Mouse (Mus musculus) cerebellum, adult 11 months (tissue): ENCODE measurements around the gene Shank2.
A peak's percentile ranks its signal among the peaks of the same experiment; 100 is the strongest.

ENCODE experiments used
- DNase-seq: peaks from one replicate; pipeline ENCODE4 v3.0.0; 2022

Shank2 gene

GRCm38 (mm10) chr7:144378254-144378653 is 376.5 kb downstream of the Shank2 start:
- no peak for DNase-seq

- DNase-seq = no peak
Measured at GRCm38 (mm10) chr7:144379243-144379884, 377.6 kb downstream of the Shank2 start.

DNA sequence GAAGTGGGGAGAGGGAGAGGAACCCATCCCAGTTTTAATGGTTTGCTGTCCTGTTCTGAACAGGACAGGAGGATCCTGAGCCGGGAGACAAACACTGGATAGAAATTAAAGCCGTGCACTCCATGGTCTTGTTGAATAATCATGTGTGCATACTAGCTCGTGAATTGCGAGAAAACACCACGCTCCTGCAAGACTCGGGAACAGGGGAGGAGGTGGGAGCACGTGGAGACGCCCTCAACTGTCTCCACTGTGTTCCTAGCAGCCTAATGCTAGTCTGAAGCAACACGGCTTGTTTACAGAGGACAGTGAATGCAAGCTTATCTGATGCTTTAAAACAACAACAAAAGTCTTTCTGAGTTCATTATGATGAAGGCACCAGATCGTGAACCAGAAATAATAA is 379.9 kb downstream of the Shank2 start:
- no peak for DNase-seq

GRCm38 (mm10) chr7:144387537-144387936 is 385.8 kb downstream of the Shank2 start:
- DNase-seq = no peak

- no peak for DNase-seq
Measured at GRCm38 (mm10) chr7:144389704-144390103, 388.0 kb downstream of the Shank2 start.

- no peak for DNase-seq
Measured at GRCm38 (mm10) chr7:144390676-144391075, 388.9 kb downstream of the Shank2 start.

- DNase-seq = no peak
Measured at GRCm38 (mm10) chr7:144391727-144392126, 390.0 kb downstream of the Shank2 start.

GRCm38 (mm10) chr7:144402492-144402891 is 400.8 kb downstream of the Shank2 start:
- no peak for DNase-seq

DNA sequence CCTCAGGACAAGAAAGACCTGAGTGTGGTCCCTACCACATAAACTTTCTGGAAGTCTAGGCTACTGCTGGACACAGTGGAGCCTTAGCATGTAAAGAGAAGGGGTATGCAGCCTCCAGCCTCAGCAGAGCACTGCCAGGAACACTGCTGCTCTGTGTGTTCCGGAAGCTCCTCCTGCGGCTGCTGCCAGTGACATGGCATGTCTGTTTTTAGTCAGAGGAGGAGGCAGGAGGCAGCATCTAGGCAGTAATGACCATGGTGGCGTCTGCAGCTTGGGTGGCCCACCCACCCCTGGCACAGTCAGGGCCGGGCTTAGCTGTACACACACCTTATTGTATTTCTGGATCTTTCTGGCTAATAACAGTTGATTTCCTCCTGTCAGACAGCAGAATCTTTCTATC is 405.9 kb downstream of the Shank2 start:
- DNase-seq = no peak

DNA sequence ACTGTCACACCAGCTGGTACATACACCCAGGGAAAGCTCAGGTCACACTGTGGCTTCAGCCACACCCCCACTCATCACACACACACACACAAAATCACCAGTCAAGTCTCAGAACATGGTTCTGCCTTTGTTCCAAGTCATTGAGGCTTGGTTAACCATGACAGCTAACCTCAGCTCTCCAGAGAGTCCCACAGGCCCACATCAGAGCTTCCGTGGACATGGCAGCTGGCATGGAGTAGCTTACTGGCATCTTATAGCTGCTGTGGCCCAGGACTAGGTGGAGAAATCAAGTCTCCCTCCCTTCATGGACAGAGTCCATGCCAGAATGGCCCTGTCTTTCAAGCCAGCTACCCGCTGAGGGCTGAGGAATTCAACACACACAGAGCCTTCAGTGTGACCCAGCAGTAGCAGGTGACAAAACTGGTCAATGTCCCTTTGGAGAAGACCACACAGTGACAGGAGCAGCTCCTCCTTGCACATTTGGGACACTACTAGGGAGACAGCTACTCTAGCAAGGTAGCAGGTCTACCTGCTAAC is 406.8 kb downstream of the Shank2 start:
- no peak for DNase-seq

DNA sequence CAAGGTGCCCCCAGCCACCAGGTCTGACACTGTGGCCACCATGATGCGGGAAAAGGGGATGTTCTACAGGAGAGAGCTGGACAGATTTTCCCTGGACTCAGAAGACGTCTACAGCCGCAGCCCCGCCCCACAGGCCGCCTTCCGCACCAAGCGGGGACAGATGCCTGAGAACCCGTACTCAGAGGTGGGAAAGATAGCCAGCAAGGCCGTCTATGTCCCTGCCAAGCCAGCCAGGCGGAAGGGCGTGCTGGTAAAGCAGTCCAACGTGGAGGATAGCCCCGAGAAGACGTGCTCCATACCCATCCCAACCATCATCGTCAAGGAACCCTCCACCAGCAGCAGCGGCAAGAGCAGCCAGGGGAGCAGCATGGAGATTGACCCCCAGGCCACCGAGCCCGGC is 408.0 kb downstream of the Shank2 start:
- DNase-seq = no peak

DNA sequence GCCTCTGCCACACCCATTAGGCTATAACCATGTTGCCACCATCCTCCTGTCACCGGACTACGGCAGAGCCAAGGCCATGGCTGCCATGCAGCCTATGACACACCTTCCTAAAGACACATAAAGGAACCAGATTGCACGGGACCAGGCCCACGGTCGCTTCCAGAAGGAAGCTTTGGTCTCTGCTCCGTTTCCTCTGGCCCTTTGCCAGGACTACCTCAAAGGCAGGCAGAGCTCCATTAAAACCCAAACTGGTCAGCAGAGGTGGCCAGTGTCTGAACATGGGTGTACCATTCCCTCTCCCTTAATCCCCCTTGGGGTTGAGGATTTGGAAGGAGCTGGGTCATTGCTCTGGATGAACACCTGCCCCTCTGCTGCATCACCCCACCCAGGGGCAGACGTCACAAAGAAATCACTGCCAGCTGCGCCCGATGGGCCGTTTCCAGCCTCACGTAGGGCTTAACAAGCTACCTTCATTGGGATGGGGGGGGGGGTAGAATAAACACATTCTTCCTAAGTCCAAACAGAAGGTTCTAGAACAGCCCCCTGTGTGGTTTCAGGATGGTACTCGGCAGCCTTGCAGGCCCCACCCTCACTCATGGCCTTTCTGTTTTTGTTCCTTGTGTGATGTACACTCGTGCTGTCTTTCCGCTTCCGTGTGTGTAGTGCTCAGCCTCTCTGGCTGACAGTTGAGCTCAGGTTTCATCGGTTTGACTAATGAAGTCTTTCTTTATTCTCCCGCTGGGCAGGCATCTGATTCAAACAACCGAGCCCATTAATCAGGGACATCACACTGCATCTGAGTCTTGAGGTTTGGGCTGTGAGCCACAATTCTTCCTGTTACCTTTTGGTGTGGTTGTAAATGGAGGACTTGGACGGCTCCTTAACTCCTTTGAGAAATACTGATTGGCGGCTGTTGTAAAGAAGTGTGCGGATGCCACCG is 410.5 kb downstream of the Shank2 start:
- no peak for DNase-seq

DNA sequence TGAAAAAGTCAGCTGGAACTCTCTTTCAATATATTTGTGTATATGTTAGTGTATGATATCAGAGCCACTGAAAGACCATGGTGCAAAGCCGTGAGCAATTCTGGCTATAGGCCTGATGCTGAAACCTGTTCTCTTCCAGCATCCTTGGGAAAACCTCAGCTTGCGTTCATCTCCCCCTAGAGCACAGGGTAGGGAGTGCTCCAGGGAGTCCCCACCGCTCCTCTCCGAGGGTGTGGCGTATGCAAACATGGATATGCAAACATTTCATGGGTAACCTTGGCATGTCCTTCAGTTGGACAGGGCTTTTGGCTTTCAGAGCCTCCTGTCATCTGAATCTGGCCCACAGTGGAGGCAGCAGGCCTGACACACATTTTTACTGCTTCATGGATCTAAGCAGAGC is 412.9 kb downstream of the Shank2 start:
- DNase-seq = no peak

GRCm38 (mm10) chr7:144415795-144416194 is 414.1 kb downstream of the Shank2 start:
- no peak for DNase-seq

- no peak for DNase-seq
Measured at GRCm38 (mm10) chr7:144417234-144417633, 415.5 kb downstream of the Shank2 start.

GRCm38 (mm10) chr7:144417644-144418343 is 416.1 kb downstream of the Shank2 start:
- peak; percentile 49 for DNase-seq

- no peak for DNase-seq
Measured at GRCm38 (mm10) chr7:144420552-144420951, 418.8 kb downstream of the Shank2 start.

- DNase-seq = no peak
Measured at GRCm38 (mm10) chr7:144421478-144421877, 419.8 kb downstream of the Shank2 start.

DNA sequence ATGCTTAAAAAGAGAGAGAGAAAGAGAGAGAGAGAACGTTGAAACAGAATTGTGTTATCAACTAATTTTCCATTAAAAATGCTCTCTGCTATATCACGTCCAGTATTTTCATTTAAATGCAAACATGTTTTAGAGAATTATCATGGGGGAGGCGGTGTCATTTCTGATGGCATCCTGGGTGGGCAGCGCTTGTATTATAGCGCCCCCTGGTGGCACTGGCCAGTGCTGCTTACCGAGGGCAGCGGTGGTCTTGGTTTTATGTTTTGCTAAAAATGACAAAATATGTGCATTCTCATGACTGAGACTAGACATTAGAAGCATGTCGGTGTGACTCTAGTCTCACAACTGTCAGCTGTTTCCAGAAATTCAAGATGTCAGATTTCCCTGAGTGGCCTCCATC is 424.2 kb downstream of the Shank2 start:
- peak; percentile 38 for DNase-seq

DNA sequence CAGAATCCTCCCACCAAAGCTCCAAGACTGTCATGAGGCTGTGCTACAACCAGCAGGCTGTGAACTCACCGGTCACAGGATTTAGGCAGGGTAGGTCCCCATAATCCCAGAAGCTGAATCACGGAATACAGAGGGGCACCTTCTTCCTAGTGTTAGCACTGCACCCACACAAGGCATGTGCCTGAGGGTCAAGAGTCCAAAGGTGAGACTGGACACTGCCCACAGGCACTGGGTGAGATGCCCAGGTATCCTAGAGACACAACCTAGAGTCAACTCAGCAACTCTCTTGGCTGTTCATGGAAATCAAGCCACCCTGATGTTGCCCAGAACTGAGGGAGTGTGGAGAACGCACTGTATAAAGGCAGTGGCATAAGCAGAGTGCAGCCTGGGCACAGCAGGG is 424.9 kb downstream of the Shank2 start:
- DNase-seq = no peak

GRCm38 (mm10) chr7:144427460-144427859 is 425.7 kb downstream of the Shank2 start:
- DNase-seq = no peak

- DNase-seq = no peak
Measured at GRCm38 (mm10) chr7:144432920-144433319, 431.2 kb downstream of the Shank2 start.

GRCm38 (mm10) chr7:144438811-144439210 is 437.1 kb downstream of the Shank2 start:
- no peak for DNase-seq
